In genomic region chr2:32541986-32542573, GRCm38 (mm10) we compare ENCODE assay signal across 17 mouse cellular contexts. TPM values are rescaled to one million over a fixed set of nuclear protein-coding genes. Genes with fewer than 3 reads are reported as not detected.
DNase-seq lines count a peak whose midpoint lies in the region; ATAC-seq and TF ChIP-seq lines count a peak whose summit lies in the region.
"Had no signal": no experiment of that assay in that cellular context is flagged by ENCODE, and none has a peak within 500 bp of the region (broad histone marks: within the 10 kb centered on the region; RNA-seq: fewer than 3 reads in every experiment).

No protein-coding gene starts in this region.

- DNase-seq in left cerebral cortex, adult 2 months (ENCODE audit: extremely low spot score in 1 of 2, low spot score in 2 of 2): no peak
- no peak for DNase-seq in left cerebral cortex, postnatal 10 days (ENCODE audit: extremely low spot score in 1 of 2, low spot score in 2 of 2)
- DNase-seq in naive thymus-derived CD4-positive, alpha-beta T cell, adult 2 months (ENCODE audit: low read depth): peak; percentile 93
- DNase-seq in thymus, postnatal 36 days: peak; percentile 69 to 81
- no peak for DNase-seq in left cerebral cortex, adult 9 months (ENCODE audit: low spot score in 2 of 2)
- no peak for DNase-seq in kidney, adult 9 months
- DNase-seq: embryo, embryonic 11 days; gastrocnemius, postnatal 25 days; kidney, adult 8-10 months; right cerebral cortex, postnatal 4 days had no signal

- intact Hi-C loops in left cerebral cortex, adult 2 months (cut with DNase I): no loop called here
- intact Hi-C loops in left cerebral cortex, postnatal 10 days (cut with DNase I): no loop called here

- H3K27ac ChIP-seq in left cerebral cortex, adult 2 months: peak overlapping the region; percentile 17; the same call in 1 of the 2 replicates
- H3K27ac ChIP-seq: forebrain, embryonic 12.5 days; heart, embryonic 15.5 days; hindbrain, embryonic 13.5 days; liver, embryonic 15.5 days; macrophage had no signal

- peak; percentile 82 for ATAC-seq in activated CD4-positive, CD25-positive, alpha-beta regulatory T cell, adult 4 months

- H3K4me3 ChIP-seq in left cerebral cortex, adult 2 months: no peak overlapping the region
- H3K4me3 ChIP-seq: forebrain, embryonic 12.5 days; heart, embryonic 15.5 days; hindbrain, embryonic 13.5 days; liver, embryonic 15.5 days had no signal

- no peak for TF ChIP-seq CTCF in left cerebral cortex, adult 2 months (IDR thresholded peaks at IDR 0.05)

RNA-seq across cellular contexts. Expression of gene Fam102a, which starts 6.9 kb away (rescaled TPM):
- total RNA-seq in left cerebral cortex, adult 2 months (2021): 10 to 100 TPM; 61.1 to 64.8 TPM
- total RNA-seq in left cerebral cortex, postnatal 10 days (2021): 10 to 100 TPM; 28.2 to 28.9 TPM
- 10 to 100 TPM; 40.3 to 47.5 TPM for polyA plus RNA-seq in activated CD4-positive, CD25-positive, alpha-beta regulatory T cell, adult 4 months (2017; shearing (Covaris generic))

RNA-seq across cellular contexts. Expression of gene Dpm2, which starts 28.6 kb away (rescaled TPM):
- total RNA-seq in left cerebral cortex, adult 2 months (2021): 10 to 100 TPM; 79.4 to 82.6 TPM
- 10 to 100 TPM; 83.9 to 86.8 TPM for total RNA-seq in left cerebral cortex, postnatal 10 days (2021)
- 100 to 1,000 TPM; 107 to 124 TPM for polyA plus RNA-seq in activated CD4-positive, CD25-positive, alpha-beta regulatory T cell, adult 4 months (2017; shearing (Covaris generic))

RNA-seq across cellular contexts. Expression of gene Pip5kl1, which starts 32.5 kb away (rescaled TPM):
- 10 to 100 TPM; 10.1 to 14.1 TPM for total RNA-seq in left cerebral cortex, adult 2 months (2021)
- 10 to 100 TPM; 13.5 to 13.6 TPM for total RNA-seq in left cerebral cortex, postnatal 10 days (2021)
- not detected for polyA plus RNA-seq in activated CD4-positive, CD25-positive, alpha-beta regulatory T cell, adult 4 months (2017; shearing (Covaris generic))
- total RNA-seq: gastrocnemius, postnatal 25 days had no signal
- polyA plus RNA-seq: heart, embryonic 15.5 days; liver, embryonic 15.5 days; macrophage had no signal

RNA-seq across cellular contexts. Expression of gene 9430097D07Rik, which starts 33.4 kb away (rescaled TPM):
- 1 to 10 TPM in 1 of 2 experiments, under 1 TPM in 1; 0.75 to 1.1 TPM for total RNA-seq in left cerebral cortex, adult 2 months (2021)
- total RNA-seq in left cerebral cortex, postnatal 10 days (2021): 1 to 10 TPM in 1 of 2 experiments, under 1 TPM in 1; 0.81 to 1.2 TPM
- polyA plus RNA-seq in activated CD4-positive, CD25-positive, alpha-beta regulatory T cell, adult 4 months (2017; shearing (Covaris generic)): not detected
- total RNA-seq: adrenal gland, postnatal 4 days; gastrocnemius, postnatal 25 days had no signal
- polyA plus RNA-seq: liver, embryonic 15.5 days; macrophage had no signal

RNA-seq across cellular contexts. Expression of gene St6galnac4, which starts 44.8 kb away (rescaled TPM):
- total RNA-seq in left cerebral cortex, adult 2 months (2021): 10 to 100 TPM; 37.2 to 38.0 TPM
- 10 to 100 TPM; 32.3 to 32.6 TPM for total RNA-seq in left cerebral cortex, postnatal 10 days (2021)
- 10 to 100 TPM; 30.7 to 39.8 TPM for polyA plus RNA-seq in activated CD4-positive, CD25-positive, alpha-beta regulatory T cell, adult 4 months (2017; shearing (Covaris generic))

Comparison
In these comparisons a context has a peak if more than half of its experiments do, and no peak if none do; other contexts are left out.
1. DNase-seq: peak in naive thymus-derived CD4-positive, alpha-beta T cell, adult 2 months (single experiment) and thymus, postnatal 36 days (2 of 2); none in left cerebral cortex, adult 2 months (0 of 2), left cerebral cortex, postnatal 10 days (0 of 2), left cerebral cortex, adult 9 months (0 of 2) and kidney, adult 9 months (single experiment).